Comparison of ENCODE assay signal across 19 mouse cellular contexts in the genomic region with DNA sequence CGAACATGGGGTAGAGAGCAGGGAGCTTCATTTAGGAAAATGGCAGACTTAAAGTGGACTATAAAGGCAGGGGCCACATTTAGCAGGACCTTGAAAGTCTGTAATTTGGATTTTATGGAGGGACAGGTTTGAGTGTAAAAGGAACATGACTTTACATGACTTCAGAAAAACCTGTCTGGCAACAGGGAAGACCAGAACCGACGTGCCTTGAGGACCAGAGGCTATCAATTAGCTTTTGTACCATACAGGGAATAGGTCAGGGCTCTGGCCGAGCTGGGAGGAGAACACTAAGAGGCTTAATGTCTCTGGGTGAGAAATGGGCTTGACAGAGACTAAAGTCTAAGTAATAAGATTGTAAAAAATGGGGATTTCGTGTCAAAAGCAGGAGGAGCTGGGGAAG. TPM values are rescaled to one million over a fixed set of nuclear protein-coding genes. Genes with fewer than 3 reads are reported as not detected.
DNase-seq lines count a peak whose midpoint lies in the region; ATAC-seq and TF ChIP-seq lines count a peak whose summit lies in the region.
"Had no signal": no experiment of that assay in that cellular context is flagged by ENCODE, and none has a peak within 500 bp of the region (broad histone marks: within the 10 kb centered on the region; RNA-seq: fewer than 3 reads in every experiment).

No protein-coding gene starts in this region.

- H3K4me3 ChIP-seq in heart, embryonic 10.5 days = no peak overlapping the region
- H3K4me3 ChIP-seq in embryonic facial prominence, embryonic 10.5 days = no peak overlapping the region
- no peak overlapping the region for H3K4me3 ChIP-seq in embryonic facial prominence, embryonic 15.5 days (replicated peaks)
- no peak overlapping the region for H3K4me3 ChIP-seq in stomach, embryonic 16.5 days (replicated peaks; ENCODE audit: low read length)
- no peak overlapping the region for H3K4me3 ChIP-seq in forebrain, postnatal 0 days (ENCODE audit: low read depth, low read length)
- H3K4me3 ChIP-seq: forebrain, embryonic 13.5 days; heart, embryonic 12.5 days had no signal

- no peak for ATAC-seq in embryonic facial prominence, embryonic 15.5 days (ENCODE audit: insufficient number of reproducible peaks, low FRiP score, low TSS enrichment, low read depth)
- ATAC-seq in stomach, embryonic 16.5 days (ENCODE audit: insufficient read depth, low FRiP score) = no peak
- no peak for ATAC-seq in forebrain, postnatal 0 days
- ATAC-seq: activated CD4-positive, CD25-positive, alpha-beta regulatory T cell, adult 4 months; forebrain, embryonic 13.5 days; hindbrain, embryonic 16.5 days; inflammation-experienced regulatory T-cells, adult 6 months; Patski had no signal

- peaks cover 21% of the 10 kb centered on the region for H3K4me1 ChIP-seq in heart, embryonic 10.5 days
- peaks cover 43% of the 10 kb centered on the region for H3K4me1 ChIP-seq in embryonic facial prominence, embryonic 10.5 days
- H3K4me1 ChIP-seq in embryonic facial prominence, embryonic 15.5 days = peaks cover 33% of the 10 kb centered on the region
- H3K4me1 ChIP-seq in stomach, embryonic 16.5 days (ENCODE audit: control insufficient read depth, insufficient read depth, low read length) = peaks cover 20% of the 10 kb centered on the region
- H3K4me1 ChIP-seq in forebrain, postnatal 0 days (ENCODE audit: insufficient read depth) = peaks cover 17% of the 10 kb centered on the region

- TF ChIP-seq CTCF in forebrain, postnatal 0 days (IDR thresholded peaks at IDR 0.05; ENCODE audit: low read depth) = no peak

- intact Hi-C loops in heart, postnatal 36 days (cut with DNase I) = loop anchor here (10.0 kb wide), 1 partner anchor 271 kb away; no protein-coding TSS in a partner anchor

- H3K9ac ChIP-seq in embryonic facial prominence, embryonic 15.5 days = no peak overlapping the region
- H3K9ac ChIP-seq in stomach, embryonic 16.5 days (ENCODE audit: low read length) = no peak overlapping the region
- H3K9ac ChIP-seq in forebrain, postnatal 0 days = no peak overlapping the region
- H3K9ac ChIP-seq: forebrain, embryonic 13.5 days; heart, embryonic 12.5 days had no signal

- H3K27me3 ChIP-seq in heart, embryonic 10.5 days (ENCODE audit: insufficient read depth, poor library complexity, severe bottlenecking) = no peaks in the 10 kb centered on the region
- no peaks in the 10 kb centered on the region for H3K27me3 ChIP-seq in embryonic facial prominence, embryonic 10.5 days (replicated peaks; ENCODE audit: low read depth, poor library complexity, severe bottlenecking)
- no peaks in the 10 kb centered on the region for H3K27me3 ChIP-seq in embryonic facial prominence, embryonic 15.5 days
- no peaks in the 10 kb centered on the region for H3K27me3 ChIP-seq in stomach, embryonic 16.5 days (ENCODE audit: control insufficient read depth, insufficient read depth, low read length)
- H3K27me3 ChIP-seq in forebrain, postnatal 0 days (ENCODE audit: insufficient read depth, low read length) = no peaks in the 10 kb centered on the region
- H3K27me3 ChIP-seq: CH12.LX; forebrain, embryonic 13.5 days; heart, embryonic 12.5 days; Patski had no signal

- H3K27ac ChIP-seq in heart, embryonic 10.5 days = no peak overlapping the region
- no peak overlapping the region for H3K27ac ChIP-seq in embryonic facial prominence, embryonic 10.5 days (replicated peaks)
- H3K27ac ChIP-seq in embryonic facial prominence, embryonic 15.5 days (replicated peaks) = peak overlapping the region; percentile 66
- peak overlapping the region; percentile 52 for H3K27ac ChIP-seq in stomach, embryonic 16.5 days (ENCODE audit: low read length)
- no peak overlapping the region for H3K27ac ChIP-seq in forebrain, postnatal 0 days (ENCODE audit: low read depth, low read length)
- H3K27ac ChIP-seq: forebrain, embryonic 13.5 days had no signal

- no peaks in the 10 kb centered on the region for H3K9me3 ChIP-seq in heart, embryonic 10.5 days
- no peaks in the 10 kb centered on the region for H3K9me3 ChIP-seq in embryonic facial prominence, embryonic 10.5 days
- H3K9me3 ChIP-seq in embryonic facial prominence, embryonic 15.5 days (replicated peaks) = no peaks in the 10 kb centered on the region
- no peaks in the 10 kb centered on the region for H3K9me3 ChIP-seq in stomach, embryonic 16.5 days (replicated peaks; ENCODE audit: control insufficient read depth, low read length)
- H3K9me3 ChIP-seq in forebrain, postnatal 0 days (ENCODE audit: low read length) = no peaks in the 10 kb centered on the region
- H3K9me3 ChIP-seq: forebrain, embryonic 13.5 days; heart, embryonic 12.5 days had no signal

- no peaks in the 10 kb centered on the region for H3K36me3 ChIP-seq in heart, embryonic 10.5 days
- no peaks in the 10 kb centered on the region for H3K36me3 ChIP-seq in embryonic facial prominence, embryonic 10.5 days (replicated peaks)
- no peaks in the 10 kb centered on the region for H3K36me3 ChIP-seq in embryonic facial prominence, embryonic 15.5 days
- H3K36me3 ChIP-seq in stomach, embryonic 16.5 days (ENCODE audit: control insufficient read depth, insufficient read depth, low read length) = no peaks in the 10 kb centered on the region
- H3K36me3 ChIP-seq in forebrain, postnatal 0 days (ENCODE audit: insufficient read depth) = no peaks in the 10 kb centered on the region
- H3K36me3 ChIP-seq: heart, embryonic 12.5 days had no signal

- 65% methylated on average over 5 of the region's 5 CpGs for WGBS in heart, embryonic 10.5 days
- 44% methylated on average over 5 of the region's 5 CpGs for WGBS in embryonic facial prominence, embryonic 10.5 days
- WGBS in embryonic facial prominence, embryonic 15.5 days = 43% methylated on average over 5 of the region's 5 CpGs
- WGBS in stomach, embryonic 16.5 days = 52% methylated on average over 5 of the region's 5 CpGs
- 51% methylated on average over 5 of the region's 5 CpGs for WGBS in forebrain, postnatal 0 days

- peak; percentile 36 for DNase-seq in heart, embryonic 10.5 days (ENCODE audit: low spot score)
- no peak for DNase-seq in heart, postnatal 36 days
- DNase-seq in embryonic facial prominence, embryonic 10.5 days (ENCODE audit: low spot score) = peak; percentile 11
- no peak for DNase-seq in forebrain, postnatal 0 days
- no peak for DNase-seq in kidney, postnatal 4 days
- DNase-seq: adrenal gland, postnatal 14 days; cerebellum, adult 11-12 months; cerebellum, adult 9-11 months; gastrocnemius, postnatal 36 days; heart, adult 18-20 months had no signal

- no peak overlapping the region for H3K4me2 ChIP-seq in embryonic facial prominence, embryonic 15.5 days (replicated peaks)
- no peak overlapping the region for H3K4me2 ChIP-seq in stomach, embryonic 16.5 days (ENCODE audit: low read depth, low read length)
- no peak overlapping the region for H3K4me2 ChIP-seq in forebrain, postnatal 0 days (ENCODE audit: low read depth)
- H3K4me2 ChIP-seq: forebrain, embryonic 13.5 days; heart, embryonic 12.5 days had no signal

RNA-seq across cellular contexts. Expression of a gene that starts 1.7 kb away (rescaled TPM):
- 71.5 and 91.4 TPM in 2 replicates for polyA plus RNA-seq in heart, embryonic 10.5 days (2016; fragmentation: Nextera tagmentation; extraction: Ambion mirVana)
- 100 to 1,000 TPM; 248 to 254 TPM for total RNA-seq in heart, postnatal 36 days (2021)
- 42.8 and 54.1 TPM in 2 replicates for polyA plus RNA-seq in embryonic facial prominence, embryonic 10.5 days (2016; fragmentation: Nextera tagmentation; extraction: Ambion mirVana)
- 167 and 173 TPM in 2 replicates for polyA plus RNA-seq in embryonic facial prominence, embryonic 15.5 days (2015; fragmentation: Nextera tagmentation; extraction: Ambion mirVana)
- polyA plus RNA-seq in stomach, embryonic 16.5 days (2015; fragmentation: Nextera tagmentation; extraction: Ambion mirVana) = 131 and 136 TPM in 2 replicates
- 38.9 and 58.6 TPM in 2 replicates for total RNA-seq in forebrain, postnatal 0 days (2014; rRNA removed)
- polyA plus RNA-seq in forebrain, postnatal 0 days (2015; fragmentation: Nextera tagmentation; extraction: Ambion mirVana) = 17.1 and 23.9 TPM in 2 replicates

Comparison
In these comparisons a context has a peak if more than half of its experiments do, and no peak if none do; other contexts are left out.
1. DNase-seq: peak in heart, embryonic 10.5 days (single experiment) and embryonic facial prominence, embryonic 10.5 days (single experiment); none in heart, postnatal 36 days (0 of 2), forebrain, postnatal 0 days (single experiment) and kidney, postnatal 4 days (0 of 2).
2. H3K27ac ChIP-seq: peak in embryonic facial prominence, embryonic 15.5 days (single experiment) and stomach, embryonic 16.5 days (single experiment); none in heart, embryonic 10.5 days (single experiment), embryonic facial prominence, embryonic 10.5 days (single experiment) and forebrain, postnatal 0 days (single experiment).